Mouse (Mus musculus) lung, postnatal 4 days (tissue): ENCODE measurements around the gene Cnn3.
A peak's percentile ranks its signal among the peaks of the same experiment; 100 is the strongest.

Source experiments
- DNase-seq, 2 experiments: peaks; one replicate each; pipeline ENCODE4 v3.0.0; 2021

Cnn3 gene

DNA sequence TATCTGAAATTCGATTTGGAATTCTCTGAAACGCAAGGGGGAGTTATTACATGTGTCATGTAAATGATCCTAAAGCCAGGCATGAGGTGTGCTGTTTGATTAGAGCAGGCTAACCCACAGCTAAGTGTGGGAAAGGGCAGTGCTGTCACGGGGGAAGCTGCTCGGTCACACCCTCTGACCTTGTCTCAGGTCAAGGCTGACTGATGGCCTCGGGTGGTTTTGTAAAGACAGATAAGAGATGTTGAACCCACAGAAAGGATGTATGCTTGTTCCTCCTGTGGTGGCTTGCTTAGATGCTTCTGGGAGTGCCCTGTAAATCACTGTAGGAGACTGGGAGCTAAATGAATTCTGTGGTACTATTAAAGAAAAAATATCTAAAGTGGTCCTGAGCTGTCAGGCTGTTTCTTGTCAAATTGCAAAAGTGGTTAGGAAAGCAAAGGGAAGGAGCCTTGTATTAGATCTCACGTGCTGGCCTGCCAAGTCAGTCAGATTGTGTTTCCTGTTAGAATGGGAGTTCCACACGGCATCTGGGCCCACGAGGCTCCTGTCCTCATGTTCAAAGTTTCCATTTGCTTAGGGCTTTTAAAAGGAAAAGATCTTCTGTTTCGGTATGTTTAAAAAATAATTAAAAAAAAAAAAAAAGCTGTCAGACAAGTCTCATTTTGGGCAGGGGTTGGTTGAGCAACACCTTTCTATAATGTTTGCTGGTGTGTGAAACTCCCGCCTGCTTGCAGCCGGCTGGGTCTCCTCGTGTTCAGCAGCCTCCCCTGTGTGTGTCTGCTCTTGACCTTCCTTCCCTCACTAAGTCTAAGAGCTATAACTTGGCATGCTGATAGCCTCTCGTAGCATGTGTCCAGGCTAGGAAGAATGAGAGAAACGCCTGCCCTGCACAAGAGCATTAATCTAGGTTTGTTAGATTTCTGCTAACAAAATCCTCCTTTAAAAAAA is 32.5 kb downstream of the Cnn3 start:
- peak in 1 of 2 experiments; percentile 35 for DNase-seq

DNA sequence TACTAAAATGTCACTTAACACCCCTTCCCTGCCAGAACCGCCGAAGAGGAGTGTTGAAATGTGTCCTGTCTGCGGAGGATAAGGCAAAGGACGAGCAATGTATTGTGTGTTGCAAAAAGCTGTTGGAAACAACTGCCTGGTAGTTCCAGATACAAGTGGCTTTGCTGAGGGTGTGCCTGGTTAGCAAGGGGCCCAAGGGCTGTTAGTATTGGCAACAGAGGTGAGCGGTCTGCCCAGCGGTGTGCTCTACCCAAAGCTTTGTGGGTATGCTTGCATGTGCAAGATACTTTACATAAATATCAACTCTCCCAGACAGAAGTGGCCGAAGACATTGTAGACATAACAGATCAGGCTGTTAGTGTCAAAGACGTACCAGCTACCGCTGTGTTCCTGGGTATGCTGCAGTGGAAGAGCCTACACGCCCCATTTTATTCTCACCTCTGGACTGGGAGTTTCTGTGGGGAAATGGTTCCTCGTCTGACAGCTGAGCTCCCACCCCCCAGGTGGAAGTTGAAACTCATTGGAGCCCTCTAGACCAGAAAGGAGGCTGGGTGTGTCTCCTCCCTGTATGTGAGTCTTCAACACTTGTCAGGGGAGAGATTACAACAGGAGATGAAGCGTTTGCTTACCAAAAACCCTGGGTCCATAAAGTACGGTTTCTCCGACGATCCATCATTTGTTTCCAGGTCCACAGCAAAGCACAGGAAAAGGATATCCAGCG is 34.3 kb downstream of the Cnn3 start:
- DNase-seq: no peak

DNA sequence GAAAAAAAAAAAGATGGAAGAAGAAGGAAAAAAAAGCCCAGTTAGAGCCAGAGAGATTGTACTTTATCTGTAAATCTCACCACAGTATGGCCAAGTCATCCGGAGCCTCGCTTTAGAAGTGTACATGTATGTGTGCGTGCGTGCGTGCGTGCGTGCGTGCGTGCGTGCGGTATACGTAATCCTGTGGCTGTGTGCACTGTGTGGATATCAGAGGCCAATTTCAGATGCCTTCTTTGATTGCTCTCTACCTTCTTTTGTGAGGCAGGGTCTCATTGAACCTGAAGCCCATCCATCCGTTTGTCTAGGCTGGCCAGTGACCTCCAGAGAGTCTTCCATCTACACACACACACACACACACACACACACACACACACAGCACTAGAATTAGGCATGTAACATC is 35.2 kb downstream of the Cnn3 start:
- no peak for DNase-seq

DNA sequence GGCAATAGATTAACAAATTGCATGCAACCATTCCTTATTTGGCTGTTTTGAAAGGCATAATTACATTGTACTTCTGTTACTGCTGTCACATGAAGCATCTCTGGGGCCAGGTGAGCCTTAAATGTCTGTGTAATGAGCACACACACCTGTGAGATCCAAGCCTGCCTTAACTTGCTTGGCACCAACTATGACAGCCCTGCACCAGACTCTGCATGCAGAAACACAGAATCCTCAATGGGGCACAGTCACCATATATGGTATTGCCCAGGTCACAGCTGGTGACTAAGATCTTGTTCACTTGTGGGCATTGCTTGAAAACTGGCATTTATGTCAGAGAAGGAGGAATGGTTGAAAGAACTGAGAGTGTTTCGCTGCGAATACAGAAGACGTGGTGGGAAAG is 36.5 kb downstream of the Cnn3 start:
- no peak for DNase-seq

DNA sequence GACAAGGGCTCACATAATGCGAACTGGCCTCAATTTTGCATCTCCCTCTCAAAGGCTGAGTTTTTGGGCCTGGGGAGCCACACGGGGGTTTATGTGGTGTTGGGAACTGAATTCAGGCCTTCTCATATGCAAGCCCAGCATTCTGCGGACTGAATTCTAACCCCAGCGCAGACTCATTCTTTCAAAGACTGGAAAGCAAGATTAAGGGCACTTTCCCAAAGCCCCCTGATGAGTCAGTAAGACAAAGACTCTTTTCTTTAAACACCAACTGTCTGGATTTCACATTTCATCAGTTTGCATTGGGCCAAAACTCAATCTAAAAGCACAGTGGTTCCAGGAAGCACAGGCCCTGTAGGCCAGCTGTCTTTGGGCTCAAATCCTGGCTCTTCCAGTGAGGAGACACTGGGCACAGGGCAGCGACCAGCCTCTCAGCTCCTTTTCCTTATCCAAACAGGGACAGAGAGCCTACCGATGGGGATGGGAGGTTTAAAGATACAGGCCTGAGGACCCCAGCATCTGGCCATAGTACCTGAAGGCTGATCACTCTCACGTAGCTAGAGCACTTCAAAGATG is 38.5 kb downstream of the Cnn3 start:
- DNase-seq: no peak

DNA sequence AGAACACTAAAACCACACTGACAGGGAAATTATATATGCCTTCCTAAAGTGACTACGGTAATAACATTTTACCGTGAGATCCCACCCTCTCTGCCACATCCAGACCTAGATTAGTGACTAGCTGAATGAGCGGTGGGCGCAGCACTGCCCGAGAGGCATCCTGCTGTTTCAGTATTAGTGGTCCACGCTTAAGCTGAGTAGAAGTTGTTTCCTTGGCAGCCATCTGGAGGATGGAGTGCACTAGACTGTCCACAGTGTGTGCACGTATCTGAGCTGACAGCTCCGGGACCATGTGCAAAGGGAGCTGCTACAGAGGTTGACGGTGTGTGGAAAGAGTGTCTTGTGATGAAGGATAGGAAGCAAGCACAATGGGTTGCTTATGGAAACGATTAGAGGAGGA is 39.5 kb downstream of the Cnn3 start:
- DNase-seq: no peak

DNA sequence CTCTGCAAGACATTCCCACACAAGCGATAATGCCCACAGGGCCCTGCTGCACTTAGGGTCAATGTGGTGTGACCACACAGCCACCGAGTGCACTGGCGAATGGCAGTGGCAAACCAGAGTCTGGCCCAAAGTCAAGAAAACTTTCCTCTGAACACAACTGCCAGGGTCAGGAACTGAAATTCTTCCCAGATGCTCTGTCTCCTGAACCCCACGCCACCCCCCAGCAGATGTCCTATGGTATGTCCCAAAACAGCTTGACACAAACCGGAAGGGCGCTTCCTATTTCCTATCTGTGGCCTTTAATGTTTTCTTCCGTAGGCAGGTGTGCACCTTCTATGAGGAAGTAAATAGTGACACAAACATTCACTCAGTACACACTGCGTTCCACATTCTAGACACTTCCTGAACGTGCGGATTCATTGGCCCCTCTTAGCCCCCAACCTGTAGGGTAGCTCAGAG is 40.8 kb downstream of the Cnn3 start:
- DNase-seq: peak in 1 of 2 experiments; percentile 39

DNA sequence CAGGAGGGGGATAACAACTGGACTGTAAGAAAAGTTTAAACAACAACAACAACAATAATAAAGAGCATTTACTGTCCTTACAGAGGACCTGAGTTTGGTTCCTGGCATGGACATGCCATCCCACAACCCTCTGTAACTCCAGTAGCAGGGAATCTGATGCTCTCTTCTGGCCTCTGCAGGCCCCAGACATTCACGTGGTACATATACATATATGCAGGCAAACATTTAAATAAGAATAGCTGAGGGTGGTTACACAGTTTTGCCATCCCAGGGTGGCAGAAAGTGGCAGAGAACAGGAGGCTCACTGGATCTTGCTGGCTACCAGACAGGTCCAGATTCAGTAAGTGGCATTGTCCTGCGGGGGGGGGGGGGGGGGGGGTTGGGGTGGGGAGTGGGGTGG is 41.8 kb downstream of the Cnn3 start:
- DNase-seq: no peak

DNA sequence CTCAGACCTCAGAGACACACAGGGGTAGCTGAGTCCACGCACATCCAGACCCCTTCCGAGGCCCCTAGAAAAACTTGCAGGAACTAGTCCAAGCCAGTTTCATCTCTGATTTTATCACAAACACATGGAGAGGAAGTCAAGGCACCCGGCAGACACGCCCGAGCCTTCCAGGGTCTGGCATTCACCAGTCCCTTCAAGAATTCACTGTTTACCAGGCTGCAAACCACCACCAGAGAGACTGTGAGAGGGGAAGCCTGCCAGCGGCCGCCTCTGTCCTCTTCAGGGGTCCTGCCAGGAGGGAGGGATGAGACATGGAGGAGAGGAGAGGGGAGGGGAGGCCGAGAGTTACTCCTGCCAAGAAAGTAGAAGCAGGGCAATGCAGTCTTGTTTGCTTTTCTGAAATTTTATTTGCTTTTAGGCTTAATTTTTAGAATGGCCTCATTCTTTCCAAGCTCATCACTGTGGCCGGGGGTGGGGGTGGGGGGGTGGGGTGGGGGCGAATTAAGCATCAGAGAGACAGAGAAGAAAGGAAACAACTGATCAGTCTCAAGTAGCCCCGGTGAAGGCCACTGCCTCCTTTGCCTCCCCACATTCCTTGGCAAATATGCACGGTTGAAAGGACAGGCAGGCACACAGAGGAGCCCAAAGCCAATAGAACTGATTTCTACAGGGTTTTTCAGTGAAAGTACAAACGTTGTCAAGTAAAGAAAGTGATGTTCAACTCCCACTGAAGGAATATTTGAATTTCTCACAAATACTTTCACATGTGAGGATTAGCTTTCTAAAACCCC is 43.1 kb downstream of the Cnn3 start:
- DNase-seq: peak; percentile 49 to 76

DNA sequence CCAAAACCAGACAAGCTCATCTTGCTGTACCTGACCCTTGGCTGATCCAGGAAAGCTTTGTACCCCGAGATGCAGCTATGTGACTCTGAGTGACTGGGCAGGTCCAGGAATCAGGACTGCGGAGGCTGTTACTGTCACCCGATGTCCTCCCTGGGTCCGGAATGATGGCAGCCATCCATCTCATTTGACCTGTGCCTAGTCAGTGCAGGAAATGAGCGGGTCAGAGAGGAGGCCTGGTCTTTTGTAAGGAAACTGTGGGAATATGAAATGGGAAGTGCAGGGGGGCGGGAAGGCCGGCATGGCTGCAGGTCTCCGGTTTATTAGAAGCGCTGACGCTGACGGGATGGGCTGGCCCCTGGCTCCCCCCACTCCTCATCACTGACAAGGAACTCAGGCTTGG is 45.4 kb downstream of the Cnn3 start:
- peak in 1 of 2 experiments; percentile 38 for DNase-seq

DNA sequence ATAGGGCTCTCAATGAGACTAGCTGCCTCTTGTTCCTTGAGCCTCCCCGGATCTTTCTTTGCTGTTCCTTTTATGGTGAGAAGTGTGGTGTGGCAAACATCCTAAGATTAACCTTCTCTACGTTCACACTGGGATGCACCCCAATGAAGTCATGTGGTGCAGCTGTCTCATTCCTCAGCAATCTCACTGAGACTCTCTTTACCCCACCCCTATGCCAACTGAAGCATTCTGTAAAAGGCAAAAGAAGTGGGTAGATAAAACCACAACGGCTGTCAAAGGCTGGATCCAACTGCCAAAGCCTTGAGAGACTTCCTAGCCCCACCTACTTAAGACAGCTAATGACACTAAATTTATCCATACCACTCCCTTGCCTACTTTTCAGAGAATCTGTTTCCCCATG is 48.4 kb downstream of the Cnn3 start:
- no peak for DNase-seq

DNA sequence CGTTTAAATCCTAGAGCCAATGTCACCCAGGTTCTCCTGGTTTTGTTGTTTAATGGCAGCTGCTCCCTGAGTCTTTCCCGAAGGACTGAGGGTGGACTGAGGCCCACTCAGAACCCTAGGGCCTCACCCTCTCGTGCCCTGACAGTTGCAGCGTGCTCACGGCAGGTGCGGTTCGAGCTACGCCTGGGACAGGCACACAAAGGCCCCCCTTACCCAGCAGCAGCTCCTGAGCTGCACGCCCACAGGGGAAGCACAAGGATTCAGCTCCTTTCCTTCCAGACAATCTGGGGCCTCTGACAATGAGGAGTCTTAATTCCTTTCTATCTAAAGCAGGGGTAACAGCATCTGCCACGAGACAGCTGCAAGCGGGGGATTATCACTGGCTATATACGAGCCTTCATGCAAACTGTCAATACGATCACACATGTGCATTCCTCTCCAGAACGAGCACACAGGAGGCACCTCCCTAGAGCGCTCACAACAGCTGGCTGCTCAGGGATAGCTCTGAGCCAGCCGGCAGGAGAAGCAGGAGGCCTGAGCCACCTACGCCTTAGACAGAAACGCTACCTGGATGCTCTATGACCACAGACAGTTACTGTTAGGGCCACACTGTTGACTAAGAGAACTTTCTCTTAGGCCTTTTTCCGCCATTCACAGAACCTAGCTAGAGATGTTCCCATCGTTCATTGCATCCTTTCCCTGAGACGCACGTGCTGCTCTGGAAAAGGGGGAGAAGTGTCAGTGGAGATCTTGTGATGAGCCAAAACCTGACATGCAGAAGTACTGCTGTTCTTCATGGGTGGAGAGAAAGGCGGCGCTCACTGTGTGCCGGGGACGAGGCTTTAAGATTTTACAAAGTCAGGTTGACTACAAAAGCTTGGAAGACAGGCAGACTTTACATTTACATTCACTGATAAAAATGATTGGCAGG is 54.0 kb downstream of the Cnn3 start:
- no peak for DNase-seq

DNA sequence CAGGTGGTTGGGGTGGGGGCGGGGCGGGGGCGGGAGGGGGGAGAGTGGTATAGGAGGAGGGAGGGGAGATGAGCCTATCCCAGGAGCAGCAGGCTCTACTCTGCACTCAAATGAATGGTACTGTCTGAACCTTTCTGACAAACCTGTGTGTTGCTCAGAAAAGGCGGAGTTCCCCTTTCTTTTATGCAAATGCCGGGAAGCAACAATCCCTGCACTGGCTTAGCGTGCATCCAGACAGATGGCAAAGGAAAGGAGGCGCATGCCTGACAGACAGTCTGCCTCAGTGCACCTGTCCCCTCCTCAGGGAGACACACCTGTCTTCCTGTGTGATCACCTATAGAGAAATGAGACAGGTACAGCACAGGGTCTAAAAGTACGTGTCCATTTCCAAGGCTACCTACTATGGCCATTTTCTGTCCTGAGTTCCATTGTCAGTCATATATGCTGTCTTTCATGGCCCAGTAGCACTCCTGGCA is 54.7 kb downstream of the Cnn3 start:
- DNase-seq: no peak

DNA sequence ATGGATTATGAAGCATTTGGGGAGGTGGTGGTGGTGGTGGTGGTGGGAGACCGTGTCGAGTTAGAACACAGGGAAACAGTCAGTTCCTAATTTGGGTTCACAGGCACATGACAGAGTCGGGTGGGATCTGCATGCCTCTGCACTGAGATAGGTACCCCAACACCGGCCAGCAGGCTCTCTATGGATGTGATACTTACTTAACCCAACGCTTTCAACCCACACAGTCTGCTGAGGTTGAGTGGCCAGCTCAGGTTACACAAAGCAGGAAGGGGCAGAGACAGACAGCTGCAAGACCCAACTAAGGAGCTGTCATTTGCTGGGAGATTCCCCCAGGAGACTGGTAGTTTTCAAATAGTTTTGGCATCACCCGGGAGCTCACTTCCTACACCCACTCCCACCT is 55.3 kb downstream of the Cnn3 start:
- no peak for DNase-seq

DNA sequence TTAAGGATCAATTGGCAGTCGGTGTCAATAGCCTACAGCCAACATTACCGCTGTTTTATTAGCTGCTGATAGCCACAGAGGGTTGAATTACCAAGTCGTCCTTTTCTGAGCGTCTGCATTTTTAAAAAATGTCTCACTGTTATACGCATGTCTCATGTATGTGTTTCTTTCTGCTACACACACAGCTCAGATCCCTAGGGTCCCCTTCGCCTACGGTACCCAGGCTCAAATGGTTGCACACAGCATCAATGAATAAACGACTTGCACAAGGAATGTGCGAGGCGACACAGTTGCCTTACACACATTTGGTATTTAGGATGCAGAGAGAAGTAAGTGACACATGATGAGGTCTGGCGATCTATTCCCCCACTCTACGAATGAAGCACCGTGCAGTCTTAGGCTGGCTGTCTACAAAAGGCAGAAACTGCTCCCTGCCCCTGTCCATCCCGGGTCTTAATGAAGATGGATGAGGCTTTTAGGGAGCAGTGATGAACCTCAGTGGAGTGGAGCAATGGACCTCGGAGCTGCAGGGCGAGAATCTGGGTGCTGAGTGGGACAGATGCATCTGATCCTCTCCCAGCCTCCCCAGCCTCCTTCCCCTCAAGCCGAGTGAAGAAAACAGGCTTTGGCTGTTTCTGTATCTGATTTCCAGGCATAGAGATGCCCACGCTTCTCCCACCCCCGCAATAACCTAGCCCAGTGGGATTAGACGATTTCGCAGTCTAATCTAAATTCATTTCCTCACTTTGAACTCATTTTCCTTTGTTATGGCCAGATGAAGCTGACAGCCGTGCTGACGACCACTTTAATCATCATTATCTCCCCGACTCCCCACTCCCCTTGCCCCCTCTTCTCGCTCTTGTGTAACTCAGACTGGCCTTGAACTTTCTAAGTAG is 57.2 kb downstream of the Cnn3 start:
- no peak for DNase-seq

DNA sequence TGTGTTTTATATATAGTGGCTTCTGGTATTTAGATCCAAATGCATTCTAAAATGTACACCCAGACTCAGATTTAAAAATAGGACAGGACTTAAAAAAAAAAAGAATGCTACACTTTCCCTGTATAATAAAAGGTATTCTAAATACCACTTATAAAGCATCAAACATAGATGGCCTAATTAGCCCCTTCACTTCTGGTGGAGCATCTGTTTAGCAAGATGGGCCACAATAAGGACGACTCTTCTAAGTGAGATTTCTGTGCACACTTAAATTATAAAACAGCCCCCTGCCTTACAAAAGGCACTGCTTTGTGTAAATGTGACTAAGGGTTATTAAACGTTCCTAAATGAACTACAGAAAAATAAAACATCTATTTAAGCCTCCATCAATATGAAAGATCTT is 58.9 kb downstream of the Cnn3 start:
- DNase-seq: no peak

DNA sequence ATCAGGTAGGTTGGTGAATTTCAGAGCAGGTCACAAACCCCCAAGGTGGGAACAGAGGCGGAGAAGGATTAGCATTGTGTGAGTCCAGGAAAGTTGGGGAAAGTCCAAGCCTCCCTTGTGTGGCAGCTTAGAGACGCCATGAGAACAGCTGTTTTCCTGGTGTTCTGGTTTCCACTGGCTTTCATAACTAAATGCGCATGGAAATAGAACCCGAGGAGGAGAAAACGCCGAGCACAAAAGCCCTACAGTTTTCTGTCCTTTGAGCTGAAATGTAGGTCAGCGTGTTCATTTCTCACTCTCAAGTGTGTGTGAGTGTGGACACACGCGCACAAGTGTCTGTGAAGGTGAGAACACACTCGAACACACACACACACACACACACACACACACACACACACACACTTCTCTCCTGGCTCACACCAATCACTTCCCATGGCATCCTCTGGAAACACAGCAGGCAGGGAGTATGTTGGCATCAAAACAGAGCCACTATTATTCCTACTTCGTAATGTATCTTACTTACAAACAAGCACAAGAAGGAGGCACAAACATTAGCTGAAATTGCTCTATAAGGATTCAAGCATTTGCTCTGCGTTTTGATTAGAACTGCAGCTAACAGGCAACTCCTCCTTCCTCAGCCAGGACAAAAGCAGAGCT is 63.3 kb downstream of the Cnn3 start:
- DNase-seq: no peak

DNA sequence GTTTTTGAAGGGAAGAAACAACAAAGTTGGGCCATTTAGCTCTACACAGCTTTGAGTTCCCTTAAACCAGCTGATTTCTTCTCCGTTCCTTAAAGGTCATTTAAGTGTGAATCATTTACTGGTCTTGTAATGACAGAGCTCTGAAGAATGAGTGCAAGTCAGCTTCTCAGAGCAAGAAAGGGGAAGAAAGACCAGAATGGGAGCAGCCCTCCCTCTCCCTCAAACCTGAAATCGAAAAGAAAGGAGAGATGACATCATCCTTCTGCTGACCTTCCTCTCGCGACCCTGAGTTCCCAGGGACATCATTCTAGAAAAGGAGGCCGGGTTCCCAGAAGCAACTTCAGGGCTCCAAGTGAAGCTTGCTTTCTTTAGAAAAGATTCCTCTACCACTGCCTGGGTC is 64.6 kb downstream of the Cnn3 start:
- DNase-seq: no peak

DNA sequence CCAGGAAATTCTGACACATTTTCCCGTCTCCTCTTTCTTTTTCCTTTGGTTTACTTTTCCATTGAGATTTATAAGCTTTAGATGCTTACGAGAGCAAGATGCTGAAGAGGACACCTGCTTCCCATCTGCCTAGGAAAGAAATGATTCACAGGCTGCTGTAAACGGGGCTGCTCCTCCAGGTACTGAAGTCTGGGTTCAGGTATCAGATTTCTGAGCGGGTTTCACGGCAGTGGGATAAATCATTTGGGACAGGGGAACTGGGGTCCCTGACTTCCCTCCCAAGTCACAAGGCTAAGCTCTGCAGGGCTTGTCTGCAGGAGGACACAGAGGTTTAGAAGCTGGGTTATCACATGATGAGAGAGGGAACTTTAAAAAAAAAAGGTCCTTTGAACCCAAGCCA is 65.7 kb downstream of the Cnn3 start:
- no peak for DNase-seq

DNA sequence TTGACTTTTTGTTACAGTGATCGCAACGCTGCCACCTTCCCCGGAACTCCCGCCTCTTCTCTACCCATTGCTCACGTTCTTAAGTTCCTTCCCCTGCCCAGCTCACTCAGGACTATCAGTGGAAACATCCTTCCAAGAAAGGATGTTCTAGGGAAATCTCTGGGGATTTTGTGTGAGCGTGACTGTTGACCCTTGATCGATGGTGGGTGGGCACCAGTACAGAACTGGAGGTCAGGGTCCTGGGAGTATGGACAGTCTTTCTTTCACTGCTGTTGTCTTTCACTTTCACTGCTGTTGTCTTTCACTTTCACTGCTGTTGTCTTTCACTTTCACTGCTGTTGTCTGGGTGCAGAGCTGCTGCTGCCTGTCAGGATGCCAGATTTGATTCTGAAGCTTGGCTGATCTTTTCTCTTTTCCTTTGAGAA is 67.7 kb downstream of the Cnn3 start:
- DNase-seq: no peak
